23 mouse cellular contexts compared by ENCODE assay signal in the genomic region with DNA sequence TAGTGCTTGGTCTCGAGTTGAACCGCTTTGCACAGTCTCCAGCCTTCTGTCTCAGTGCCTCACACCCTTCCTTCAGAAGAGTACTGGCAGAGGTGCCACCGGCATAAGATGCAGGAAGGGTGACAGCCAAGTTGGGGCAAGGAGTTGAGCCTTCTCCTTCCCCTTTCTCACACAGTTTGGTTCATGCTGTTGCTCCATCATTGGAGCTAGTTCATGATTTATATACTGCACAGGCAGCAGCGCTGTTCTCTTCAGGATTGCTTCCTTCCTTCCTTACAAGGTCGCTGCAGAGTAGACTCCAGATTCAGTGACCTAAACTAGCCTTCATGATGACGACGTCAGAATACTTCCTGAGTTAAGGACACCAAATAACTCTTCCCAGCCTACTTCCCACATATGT. TPM values are rescaled to one million over a fixed set of nuclear protein-coding genes. Genes with fewer than 3 reads are reported as not detected.
DNase-seq lines count a peak whose midpoint lies in the region; ATAC-seq and TF ChIP-seq lines count a peak whose summit lies in the region.
"Had no signal": no experiment of that assay in that cellular context is flagged by ENCODE, and none has a peak within 500 bp of the region (broad histone marks: within the 10 kb centered on the region; RNA-seq: fewer than 3 reads in every experiment).

No protein-coding gene starts in this region.

- no peaks in the 10 kb centered on the region for H3K27me3 ChIP-seq in liver, adult 2 months (ENCODE audit: control insufficient read depth, insufficient read depth, low read length)
- no peaks in the 10 kb centered on the region for H3K27me3 ChIP-seq in liver, embryonic 12.5 days (replicated peaks)
- H3K27me3 ChIP-seq: embryonic facial prominence, embryonic 13.5 days had no signal

- ATAC-seq in liver, embryonic 12.5 days, result no peak
- peak; percentile 29 for ATAC-seq in common myeloid progenitor, adult 5-6 weeks (replicated peaks; ENCODE audit: low read depth, poor library complexity, severe bottlenecking)
- peak; percentile 30 for ATAC-seq in megakaryocyte, adult 5-6 weeks (ENCODE audit: poor library complexity, severe bottlenecking)
- ATAC-seq: CD4-positive, CD25-positive, alpha-beta regulatory T cell, adult 4 months; forebrain, embryonic 14.5 days; forebrain, postnatal 0 days; hindbrain, postnatal 0 days; inflammation-experienced regulatory T-cells, adult 6 months; intestine, embryonic 16.5 days had no signal

- peak; percentile 33 for DNase-seq in liver, adult 2 months (ENCODE audit: extremely low read depth, low read depth, low spot score)
- no peak for DNase-seq in spleen, postnatal 4 days (ENCODE audit: low spot score in 2 of 2)
- DNase-seq in frontal cortex, postnatal 36 days (ENCODE audit: low spot score in 2 of 2), result no peak
- DNase-seq: adrenal gland, adult 8-10 months; adrenal gland, postnatal 25 days; cerebellum, adult 18-20 months; cerebellum, adult 9-10 months; cerebellum, postnatal 14 days; forebrain, postnatal 0 days; gastrocnemius, postnatal 25 days had no signal

- H3K36me3 ChIP-seq in liver, adult 2 months (ENCODE audit: control insufficient read depth, insufficient read depth, low read length), result peaks cover 2% of the 10 kb centered on the region
- H3K36me3 ChIP-seq in liver, embryonic 12.5 days, result peaks cover 4% of the 10 kb centered on the region

- TF ChIP-seq CTCF in liver, adult 2 months (IDR thresholded peaks at IDR 0.05; ENCODE audit: low read depth, low read length), result no peak

- no peaks in the 10 kb centered on the region for H3K9me3 ChIP-seq in liver, embryonic 12.5 days (replicated peaks)
- H3K9me3 ChIP-seq: embryonic facial prominence, embryonic 10.5 days; embryonic facial prominence, embryonic 13.5 days had no signal

- H3K27ac ChIP-seq in liver, adult 2 months (replicated peaks; ENCODE audit: insufficient read depth, low read depth, low read length), result no peak overlapping the region
- no peak overlapping the region for H3K27ac ChIP-seq in liver, embryonic 12.5 days
- H3K27ac ChIP-seq: embryonic facial prominence, embryonic 10.5 days; embryonic facial prominence, embryonic 13.5 days; hindbrain, embryonic 14.5 days; hindbrain, postnatal 0 days had no signal

- no peak overlapping the region for H3K4me3 ChIP-seq in liver, adult 2 months (ENCODE audit: insufficient read depth, low read depth, low read length)
- H3K4me3 ChIP-seq in liver, embryonic 12.5 days, result no peak overlapping the region
- H3K4me3 ChIP-seq: embryonic facial prominence, embryonic 10.5 days; embryonic facial prominence, embryonic 13.5 days; erythroblast, embryonic 14.5 days had no signal

- no peak overlapping the region for H3K9ac ChIP-seq in liver, adult 2 months (ENCODE audit: low read depth, low read length)
- no peak overlapping the region for H3K9ac ChIP-seq in liver, embryonic 12.5 days
- H3K9ac ChIP-seq: embryonic facial prominence, embryonic 13.5 days; forebrain, postnatal 0 days; hindbrain, embryonic 14.5 days had no signal

- 78% methylated on average over 7 of the region's 7 CpGs for WGBS in liver, adult 2 months
- WGBS in liver, embryonic 12.5 days (ENCODE audit: insufficient replicate concordance), result 53% methylated on average over 7 of the region's 7 CpGs

- no peak overlapping the region for H3K4me2 ChIP-seq in liver, embryonic 12.5 days
- H3K4me2 ChIP-seq: embryonic facial prominence, embryonic 13.5 days; heart, embryonic 11.5 days; hindbrain, embryonic 14.5 days had no signal

- TF ChIP-seq POLR2A in liver, adult 2 months (IDR thresholded peaks at IDR 0.05; ENCODE audit: extremely low read depth, insufficient read depth, low read length), result no peak

- H3K79me2 ChIP-seq in liver, adult 2 months (ENCODE audit: control insufficient read depth, insufficient read depth, low read length), result no peaks in the 10 kb centered on the region

- H3K4me1 ChIP-seq in liver, adult 2 months (ENCODE audit: control insufficient read depth, insufficient read depth, low read length), result no peaks in the 10 kb centered on the region
- H3K4me1 ChIP-seq in liver, embryonic 12.5 days, result peaks cover 21% of the 10 kb centered on the region
- H3K4me1 ChIP-seq: embryonic facial prominence, embryonic 10.5 days; embryonic facial prominence, embryonic 13.5 days had no signal

RNA-seq across cellular contexts. Expression of a gene that starts 51.9 kb away (rescaled TPM):
- total RNA-seq in liver, adult 2 months (2014; rRNA removed), result 27.9 and 28.9 TPM in 2 replicates
- 18.2 and 18.8 TPM in 2 replicates for polyA plus RNA-seq in liver, adult 2 months (2012; rRNA removed)
- 24.0 and 24.9 TPM in 2 replicates for polyA plus RNA-seq in liver, embryonic 12.5 days (2016; fragmentation: Nextera tagmentation; extraction: Ambion mirVana)
- total RNA-seq in common myeloid progenitor, adult 5-6 weeks (2017), result 13.0 and 16.3 TPM in 2 replicates
- 11.4 and 12.8 TPM in 2 replicates for total RNA-seq in megakaryocyte, adult 5-6 weeks (2015)
- 21.5 and 22.8 TPM in 2 replicates for total RNA-seq in megakaryocyte, adult 5-6 weeks (2017)
